Mouse (Mus musculus) E14TG2a.4 (cell line): ENCODE measurements around the gene Fat3.

Experiments
- CTCF ChIP-seq: conservative IDR thresholded peaks from 2 replicates; pipeline ENCODE4 v1.5.1; 2014; ENCODE audit warnings: low read length
- POU5F1 ChIP-seq: IDR thresholded peaks from 2 replicates; pipeline ENCODE4 v1.6.1; 2014; ENCODE audit warnings: low read length, borderline replicate concordance

DNA sequence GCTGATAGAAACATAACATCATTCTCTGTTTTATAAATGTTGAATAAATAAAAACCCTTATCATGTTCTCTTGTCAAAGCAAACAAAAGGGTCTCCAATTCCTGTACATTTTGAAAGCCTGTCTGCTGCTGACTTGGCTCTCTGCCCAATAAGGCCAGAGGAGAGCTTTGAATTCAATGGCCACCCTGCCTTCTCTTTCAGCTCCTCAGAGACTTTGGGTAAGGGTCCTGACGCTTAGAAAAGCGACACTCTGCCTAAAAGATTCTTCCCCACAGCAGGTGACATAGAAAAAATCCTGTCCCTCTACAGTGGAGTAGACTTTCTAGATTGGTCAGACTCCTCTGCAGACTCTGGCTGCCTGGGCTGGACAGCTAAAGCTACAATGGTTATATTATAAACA lies 421.8 kb downstream of the Fat3 start:
- TF ChIP-seq CTCF (no peak), POU5F1 (no peak)
